Mouse (Mus musculus) urinary bladder, postnatal 10 days (tissue): ENCODE results near the gene Znrf2.

Experiments
- DNase-seq: peaks from one replicate; pipeline ENCODE4 v3.0.0; 2022; ENCODE audit warnings: low spot score

The Znrf2 gene

GRCm38 (mm10) chr6:54916941-54917340, 100.2 kb downstream of the Znrf2 start:
- no peak for DNase-seq

DNA sequence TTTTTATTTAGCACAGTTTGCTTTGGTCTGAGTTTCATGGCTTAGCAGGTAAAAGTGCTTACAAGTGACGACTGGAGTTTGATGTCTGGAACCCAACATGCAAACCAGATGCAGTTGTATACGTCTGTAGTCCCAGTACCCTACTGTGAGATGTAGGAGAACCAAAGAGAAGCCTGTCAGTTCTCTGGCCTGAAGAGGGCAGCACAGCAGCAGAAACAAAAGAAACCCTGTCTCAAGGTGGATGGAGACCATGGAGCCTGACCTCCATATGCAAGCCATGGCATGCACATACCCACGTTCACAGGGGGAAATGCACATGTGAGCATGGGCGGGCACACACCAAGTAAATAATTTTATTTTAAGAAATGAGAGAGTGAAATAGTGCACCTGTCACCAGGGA, 100.8 kb downstream of the Znrf2 start:
- no peak for DNase-seq

DNA sequence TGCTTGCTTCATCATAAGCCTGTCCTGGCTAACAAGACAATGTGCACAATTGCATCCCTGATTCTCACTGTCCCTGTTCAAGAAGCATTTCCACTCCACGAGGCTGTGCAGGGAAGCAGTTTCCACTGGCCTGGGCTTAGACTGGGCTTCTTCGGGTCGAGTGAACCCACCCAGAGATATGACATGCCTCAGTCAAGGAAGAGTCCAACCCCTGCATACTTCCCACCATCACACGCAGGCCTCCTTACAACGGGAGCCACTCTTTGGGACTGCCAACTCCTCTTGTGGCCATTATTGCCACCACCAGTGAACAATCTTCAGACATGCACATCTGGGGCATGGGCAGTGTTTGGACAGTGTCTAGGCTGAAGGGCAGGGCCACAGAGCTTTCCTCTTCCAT, 101.8 kb downstream of the Znrf2 start:
- DNase-seq, result no peak

DNA sequence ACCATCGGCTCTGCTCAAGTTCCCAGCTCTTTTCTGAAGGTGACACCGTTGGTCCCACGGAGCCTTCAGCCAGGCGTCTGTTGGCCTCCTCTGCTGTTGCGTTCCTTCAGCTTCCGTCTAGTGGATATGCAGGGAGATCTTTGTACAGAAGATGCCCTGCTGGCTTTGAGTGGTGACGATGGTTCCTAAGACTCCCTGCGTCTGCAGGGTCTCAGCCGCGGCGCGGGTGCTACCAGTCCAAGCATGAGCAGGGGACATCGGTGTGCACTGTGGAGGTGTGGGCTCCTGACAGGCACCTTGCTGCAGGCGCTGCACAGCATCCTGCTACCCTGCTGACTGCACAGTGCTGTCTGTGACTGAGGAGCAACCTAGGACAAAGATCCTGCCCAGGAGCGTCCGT, 107.8 kb downstream of the Znrf2 start:
- DNase-seq, result no peak

DNA sequence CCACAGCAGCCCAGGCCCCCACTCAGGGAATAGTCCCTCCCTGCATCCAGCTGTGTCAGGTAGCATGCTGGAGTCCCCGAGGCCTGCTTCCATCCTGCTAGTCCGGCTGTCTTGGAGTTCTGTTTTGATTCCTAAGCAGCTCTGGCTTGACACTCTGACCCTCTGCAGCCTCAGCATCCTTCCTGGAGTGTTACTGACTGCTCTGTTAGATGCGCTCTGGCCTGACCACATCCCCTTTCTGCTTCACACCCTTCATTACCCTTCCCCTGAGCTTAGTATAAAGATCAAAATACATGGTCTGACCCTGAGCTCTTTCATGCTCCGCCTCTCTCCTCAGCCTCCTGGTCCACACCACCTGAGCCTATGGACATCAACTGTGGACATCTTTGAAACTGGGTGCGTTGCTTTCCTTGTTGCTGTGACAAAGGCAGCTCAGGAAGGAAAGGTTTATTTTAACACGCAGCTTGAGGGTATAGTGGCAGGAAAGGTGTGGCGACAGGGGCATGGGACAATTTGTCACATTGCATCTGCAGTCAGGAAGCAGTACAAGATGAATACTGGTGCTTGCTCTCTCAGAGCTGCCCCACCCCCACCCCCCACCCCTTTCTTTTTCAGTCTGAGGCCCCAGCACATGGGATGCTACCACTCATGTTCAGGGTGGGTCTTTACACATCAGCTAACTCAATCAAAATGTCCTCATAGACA, 109.2 kb downstream of the Znrf2 start:
- no peak for DNase-seq

DNA sequence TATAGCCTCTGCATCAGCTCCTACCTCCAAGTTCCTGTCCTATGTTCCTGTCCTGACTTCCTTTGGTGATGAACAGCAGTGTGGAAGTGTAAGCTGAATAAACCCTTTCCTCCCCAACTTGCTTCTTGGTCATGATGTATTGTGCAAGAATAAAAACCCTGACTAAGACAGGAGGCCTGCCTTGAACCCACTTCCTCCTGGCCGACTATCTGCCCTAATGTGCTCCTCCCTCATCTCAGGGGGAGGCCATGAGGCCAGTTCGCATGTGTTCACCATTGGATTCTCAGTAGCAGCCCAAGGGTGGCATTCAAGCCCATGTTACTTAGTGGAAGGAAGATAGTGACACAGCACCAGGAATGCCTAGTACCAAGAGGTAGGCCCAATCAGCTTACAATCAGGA, 110.2 kb downstream of the Znrf2 start:
- no peak for DNase-seq

DNA sequence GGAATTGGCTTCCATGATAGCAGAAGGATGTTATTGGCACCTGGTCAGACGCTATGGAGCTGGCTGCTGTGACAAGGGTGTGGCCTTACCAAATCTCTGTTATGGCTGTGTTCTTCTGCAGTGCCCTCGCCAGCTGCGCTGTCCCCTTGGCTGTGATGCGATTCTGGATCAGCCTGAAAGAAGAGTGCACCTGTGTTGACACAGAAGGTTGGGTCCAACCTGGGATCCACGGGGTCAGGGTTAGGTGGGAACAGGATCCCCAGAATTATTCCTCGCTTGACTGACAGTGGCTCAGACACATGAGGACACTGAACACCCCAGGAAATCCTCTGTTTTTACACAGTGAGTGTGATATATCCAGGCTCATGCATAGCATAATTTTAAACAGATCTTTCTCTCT, 111.2 kb downstream of the Znrf2 start:
- DNase-seq, result no peak

GRCm38 (mm10) chr6:54931641-54932040, 114.9 kb downstream of the Znrf2 start:
- no peak for DNase-seq

DNA sequence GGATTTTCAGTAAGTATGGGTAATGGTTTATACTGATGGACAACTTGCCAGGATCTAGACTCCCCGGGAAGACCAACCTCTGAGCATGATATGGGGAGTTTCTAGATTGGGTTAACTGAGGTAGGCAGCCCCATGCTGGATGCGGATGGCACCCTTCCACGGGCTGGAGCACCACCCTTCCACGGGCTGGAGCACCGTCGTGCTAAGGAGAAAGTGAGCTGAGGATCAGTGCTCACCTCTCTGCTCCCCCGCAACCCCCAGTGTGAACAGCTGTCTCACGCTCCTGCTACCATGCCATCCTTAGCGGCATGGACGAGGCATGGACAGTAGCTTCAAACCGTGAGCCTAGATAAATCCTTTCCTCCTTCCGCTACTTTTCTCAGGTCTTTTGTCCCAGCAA, 115.8 kb downstream of the Znrf2 start:
- no peak for DNase-seq

- no peak for DNase-seq
These were observed 116.5 kb downstream of the Znrf2 start for GRCm38 (mm10) chr6:54933216-54933615.

DNA sequence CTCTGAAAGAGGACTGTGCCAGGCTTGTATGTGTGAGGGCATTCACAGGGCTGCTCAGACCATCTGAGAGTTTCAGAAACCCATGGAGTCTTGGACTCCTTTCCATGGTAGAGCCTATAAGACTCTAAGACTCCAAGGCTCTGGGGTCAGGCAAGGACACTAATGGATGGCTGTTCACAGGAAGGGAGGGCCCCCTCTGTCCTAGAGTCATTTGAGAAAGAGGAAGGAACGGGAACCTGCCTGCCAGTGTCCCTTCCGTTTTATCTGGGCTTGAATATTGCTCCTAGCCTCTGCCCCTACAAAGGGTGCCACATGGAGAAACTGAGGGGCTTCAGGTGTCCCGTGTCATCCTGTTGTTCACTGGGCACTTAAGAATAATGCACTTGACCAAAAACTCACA, 117.2 kb downstream of the Znrf2 start:
- no peak for DNase-seq

GRCm38 (mm10) chr6:54934313-54934712, 117.6 kb downstream of the Znrf2 start:
- DNase-seq, result no peak

DNA sequence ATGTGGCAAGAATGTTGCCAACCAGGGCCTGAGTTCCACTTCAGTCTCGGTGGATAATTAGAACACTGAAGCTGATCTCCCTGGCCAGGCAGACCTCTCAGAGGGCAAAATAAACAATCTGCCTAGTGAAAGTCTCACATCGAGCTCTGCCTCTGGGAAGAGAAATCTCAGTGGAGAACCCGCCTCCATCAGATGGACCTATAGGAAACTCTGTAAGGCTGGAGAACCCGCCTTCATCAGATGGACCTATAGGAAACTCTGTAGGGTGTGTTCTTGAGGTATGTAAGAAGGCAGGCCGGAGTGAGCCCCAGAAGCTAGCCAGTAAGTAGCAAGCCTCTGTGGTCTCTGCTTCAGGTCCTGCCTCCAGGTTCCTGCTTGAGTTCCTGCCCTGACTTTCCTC, 118.2 kb downstream of the Znrf2 start:
- DNase-seq, result no peak

GRCm38 (mm10) chr6:54936496-54936895, 119.8 kb downstream of the Znrf2 start:
- DNase-seq, result no peak

- no peak for DNase-seq
These were observed 122.9 kb downstream of the Znrf2 start for GRCm38 (mm10) chr6:54939631-54940030.

DNA sequence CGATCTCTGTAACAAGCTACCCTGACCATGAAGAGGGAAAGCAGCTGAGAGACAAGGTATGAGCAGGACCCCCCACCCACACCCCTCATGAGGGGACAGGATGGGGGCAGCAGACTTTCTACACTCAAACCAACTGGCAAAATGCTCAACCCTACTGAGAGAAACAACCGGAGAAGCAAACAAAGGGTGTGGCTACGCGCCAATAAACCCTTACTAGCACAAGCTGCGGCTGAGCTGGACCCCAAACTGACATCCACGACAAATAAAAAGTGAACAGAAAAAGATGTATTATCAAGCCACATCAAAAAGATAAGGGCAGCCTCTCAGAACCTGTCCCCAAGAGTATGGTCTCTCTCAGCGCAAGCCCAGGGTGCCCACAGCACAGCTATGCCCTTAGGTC, 123.4 kb downstream of the Znrf2 start:
- DNase-seq, result no peak

GRCm38 (mm10) chr6:54941149-54941548, 124.4 kb downstream of the Znrf2 start:
- DNase-seq, result no peak
